Mouse (Mus musculus) megakaryocyte, embryonic 14.5 days (primary cell): ENCODE results near the gene Olfr1371.

Experiments used
- FLI1 ChIP-seq: IDR thresholded peaks from 2 replicates; pipeline ENCODE4 v1.6.1; 2012; ENCODE audit warnings: low read length, inconsistent platforms, mixed read lengths
- GATA1 ChIP-seq: IDR thresholded peaks from 3 replicates; pipeline ENCODE4 v1.6.1; 2012; ENCODE audit warnings: mixed read lengths, low read length, inconsistent platforms, borderline replicate concordance

GRCm38 (mm10) chr11:52233043-52233653, 19.4 kb upstream of the Olfr1371 start:
- no peak for TF ChIP-seq GATA1
- no peak for TF ChIP-seq FLI1
